Mouse (Mus musculus) heart, postnatal 25 days (tissue): ENCODE data around the gene Kcnk3. TPM values are rescaled to one million over a fixed set of nuclear protein-coding genes. Genes with fewer than 3 reads are reported as not detected.

ENCODE experiments used
- DNase-seq: peaks from one replicate; pipeline ENCODE4 v3.0.0; 2022; ENCODE audit warnings: low spot score
- intact Hi-C: fragments of 180-260 bp; cut with DNase I; formaldehyde crosslinking; loops from one replicate; pipeline ENCODE4 v1.15.1; 2025
- total RNA-seq, 2 experiments: library from RNA; stranded (reverse); gene quantifications; 2 replicates each; pipeline ENCODE4 v1.2.3; 2021

The Kcnk3 gene
- total RNA-seq, 2 experiments from 2014 or later: 250 to 251 TPM

- DNase-seq: no peak
- intact Hi-C loops: no loop called here
Measured at GRCm38 (mm10) chr5:30625379-30625778, 37.4 kb downstream of the Kcnk3 start.

DNA sequence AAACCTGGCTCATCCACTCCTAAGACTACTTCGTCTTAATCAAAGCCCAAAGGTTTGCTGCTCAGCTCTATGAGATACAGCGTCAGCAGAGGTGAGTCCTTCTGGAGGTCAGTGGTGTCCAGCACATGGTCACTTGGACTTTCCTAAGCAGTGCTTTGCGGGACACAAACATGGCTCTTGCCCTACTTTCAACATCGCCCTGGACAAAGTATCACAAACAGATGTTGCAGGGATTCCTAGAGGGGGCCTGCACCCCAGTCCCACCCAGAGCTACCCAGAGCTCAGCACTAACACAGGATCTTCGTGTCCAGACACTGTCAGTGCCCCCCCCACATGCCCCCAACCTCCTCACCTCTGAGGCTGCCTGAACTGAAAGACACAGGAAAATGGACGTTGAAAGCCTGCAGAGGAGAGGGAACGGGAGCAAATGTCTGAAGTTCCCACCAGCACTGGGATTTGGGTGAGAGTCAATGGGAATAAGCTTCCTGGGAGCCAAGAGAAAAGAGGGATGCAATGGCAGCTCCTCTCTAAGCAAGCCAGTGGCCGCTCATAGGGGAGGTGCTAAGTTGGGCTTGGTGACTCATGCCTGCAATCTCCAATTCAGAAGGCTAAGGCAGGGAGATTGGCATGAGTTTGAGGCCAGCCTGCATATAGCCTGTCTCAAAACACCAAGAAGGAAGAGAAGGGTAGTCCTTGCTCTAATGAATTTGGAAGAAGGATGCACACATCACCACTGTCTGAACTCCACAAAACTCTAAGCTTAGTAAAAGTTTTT lies 38.5 kb downstream of the Kcnk3 start:
- intact Hi-C loops: no loop called here

DNA sequence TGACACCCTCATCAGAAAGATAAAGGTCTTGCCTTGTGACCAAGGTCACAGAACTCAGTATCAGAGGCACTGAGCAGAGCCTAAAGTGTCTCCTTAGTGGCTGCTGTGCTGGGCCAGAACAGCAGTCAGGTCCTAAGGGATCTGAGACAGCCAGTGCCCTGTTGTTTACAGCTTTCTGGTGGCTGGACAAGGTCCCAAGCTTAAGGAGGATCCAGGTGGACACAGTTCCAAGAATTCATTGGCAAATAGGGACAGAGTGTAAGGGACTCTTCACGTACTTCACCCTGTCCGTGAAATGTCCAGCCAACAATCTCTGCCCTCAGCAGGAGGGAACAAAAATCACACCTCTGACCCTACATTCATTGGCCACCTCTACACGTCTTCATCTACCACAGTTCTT lies 40.5 kb downstream of the Kcnk3 start:
- intact Hi-C loops: no loop called here
- DNase-seq: no peak

More for the DNA sequence above, 38.5 kb downstream of the Kcnk3 start:
- DNase-seq: no peak

DNA sequence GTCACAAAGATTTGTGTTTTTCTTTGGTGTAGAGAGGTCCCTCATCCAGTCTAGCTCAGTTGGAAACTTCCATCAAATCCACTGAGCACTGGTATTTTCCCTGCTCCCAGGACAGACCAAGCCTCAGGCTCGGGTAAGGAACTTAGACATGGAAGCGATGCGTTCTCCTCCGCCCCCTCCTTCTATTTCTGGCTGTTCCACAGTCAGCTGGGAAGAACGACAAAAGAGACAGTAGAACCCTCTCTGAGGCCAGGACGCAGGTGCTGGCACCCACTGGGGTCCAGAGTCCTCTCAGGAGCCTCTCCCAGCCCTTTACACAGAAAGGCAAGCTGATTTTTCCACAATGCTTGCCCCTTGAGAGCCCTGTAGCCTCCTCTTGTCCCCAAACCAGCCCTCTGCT lies 42.4 kb downstream of the Kcnk3 start:
- intact Hi-C loops: loop anchor here (10.0 kb wide), 1 partner anchor 236 kb away; no protein-coding TSS in a partner anchor

GRCm38 (mm10) chr5:30632134-30632533 lies 44.2 kb downstream of the Kcnk3 start:
- no peak for DNase-seq

More for the DNA sequence above, 42.4 kb downstream of the Kcnk3 start:
- DNase-seq: no peak

DNA sequence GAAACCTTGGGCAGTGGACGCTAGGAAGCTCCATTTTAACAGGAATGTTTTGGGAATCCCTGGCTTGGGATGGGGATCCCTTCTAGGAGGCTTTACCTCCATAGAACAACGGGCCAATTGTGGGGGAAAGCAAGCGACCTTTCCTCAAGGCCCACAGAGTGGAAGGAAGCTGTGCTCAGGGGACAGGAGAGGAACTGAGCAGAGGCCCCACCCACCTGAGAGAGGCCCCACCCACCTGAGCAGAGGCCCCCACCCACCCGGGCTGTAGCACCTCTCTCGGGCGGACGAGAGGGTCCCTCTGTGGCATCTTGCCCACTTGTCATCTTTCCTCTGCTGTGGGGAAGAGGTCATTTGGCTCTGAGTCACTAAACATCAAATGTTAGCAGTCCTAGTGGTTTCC lies 49.0 kb downstream of the Kcnk3 start:
- intact Hi-C loops: loop anchor here (10.0 kb wide), 1 partner anchor 242 kb away; no protein-coding TSS in a partner anchor
- DNase-seq: no peak

More at GRCm38 (mm10) chr5:30632134-30632533, 44.2 kb downstream of the Kcnk3 start:
- intact Hi-C loops: loop anchor here (10.0 kb wide), 1 partner anchor 237 kb away; no protein-coding TSS in a partner anchor

DNA sequence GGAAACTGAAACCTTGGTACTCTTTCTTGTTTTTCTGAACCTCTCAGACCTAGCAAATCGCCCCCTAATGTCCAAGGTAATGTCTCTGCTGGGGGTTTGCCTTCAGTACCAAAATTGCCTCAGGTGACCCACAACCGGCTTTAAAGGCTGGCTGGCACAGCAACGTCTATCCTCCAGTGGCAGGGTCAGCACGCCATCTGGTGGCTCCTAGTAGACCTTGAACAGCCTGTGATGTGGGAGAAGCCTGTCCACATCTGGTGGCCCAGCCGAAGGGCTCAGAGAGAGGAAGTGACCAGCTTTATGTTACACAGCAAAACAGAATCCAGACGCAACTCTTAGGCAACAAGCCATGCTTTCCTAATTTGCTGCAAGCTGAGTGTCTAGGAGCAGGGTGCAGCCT lies 50.1 kb downstream of the Kcnk3 start:
- peak; percentile 57 for DNase-seq
- intact Hi-C loops: loop anchor here (1.0 to 10.0 kb wide), 3 partner anchors 122 to 243 kb away; no protein-coding TSS in a partner anchor

GRCm38 (mm10) chr5:30643477-30644179 lies 55.7 kb downstream of the Kcnk3 start:
- intact Hi-C loops: no loop called here
- no peak for DNase-seq

- intact Hi-C loops: no loop called here
- no peak for DNase-seq
Measured at GRCm38 (mm10) chr5:30646036-30646435, 58.1 kb downstream of the Kcnk3 start.

- DNase-seq: no peak
- intact Hi-C loops: no loop called here
Measured at GRCm38 (mm10) chr5:30647396-30647795, 59.4 kb downstream of the Kcnk3 start.

GRCm38 (mm10) chr5:30647815-30648560 lies 60.0 kb downstream of the Kcnk3 start, which contains the start of gene Slc35f6:
Slc35f6 (plus strand) TSS chr5:30647933.
- intact Hi-C loops: loop anchor here (2.0 kb wide), 1 partner anchor 17 kb away; no protein-coding TSS in a partner anchor
- DNase-seq: peak; percentile 90

DNA sequence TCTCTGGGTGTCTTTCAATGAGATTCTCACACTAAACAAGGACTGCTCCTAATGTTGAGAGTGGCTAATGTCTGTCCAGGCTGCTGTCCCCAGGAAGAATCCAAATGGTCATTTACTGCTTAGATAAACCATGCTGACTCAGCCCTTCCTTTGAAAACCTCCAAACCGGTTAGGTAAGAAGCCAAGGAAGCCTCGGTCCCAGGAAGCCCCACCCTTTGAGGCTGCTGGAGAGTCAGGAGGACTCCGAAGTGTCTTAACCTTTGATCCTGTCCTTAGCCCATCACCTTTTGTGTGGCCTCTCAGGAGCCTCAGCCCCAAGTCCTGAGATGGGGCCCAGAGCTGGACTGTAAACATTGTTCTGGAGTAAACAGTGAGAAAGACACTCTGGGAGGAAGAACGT lies 61.6 kb downstream of the Kcnk3 start:
- DNase-seq: no peak
- intact Hi-C loops: loop anchor here (2.0 kb wide), 1 partner anchor 15 kb away; no protein-coding TSS in a partner anchor

DNA sequence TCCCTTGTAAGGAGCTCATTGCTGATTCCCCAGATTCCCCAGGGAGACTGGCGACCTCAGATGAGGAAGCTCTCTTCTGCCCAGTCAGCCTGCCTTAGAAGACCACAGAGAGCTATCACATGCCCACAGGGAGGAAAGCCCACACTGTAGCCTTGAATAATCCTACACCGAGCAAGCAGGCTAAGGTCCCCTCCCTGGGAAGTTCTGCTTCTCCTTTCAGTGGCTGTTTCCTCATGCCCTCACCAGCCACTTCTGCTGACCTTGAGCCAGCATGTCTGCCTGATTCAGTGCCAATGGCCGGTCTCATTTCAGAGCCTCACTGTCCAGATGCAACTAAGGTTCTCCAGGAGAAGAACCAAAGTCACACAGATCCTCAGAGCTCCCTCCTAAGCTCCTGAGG lies 62.8 kb downstream of the Kcnk3 start:
- peak; percentile 25 for DNase-seq
- intact Hi-C loops: no loop called here

GRCm38 (mm10) chr5:30651554-30651953 lies 63.6 kb downstream of the Kcnk3 start:
- no peak for DNase-seq
- intact Hi-C loops: no loop called here

GRCm38 (mm10) chr5:30653246-30653645 lies 65.3 kb downstream of the Kcnk3 start:
- no peak for DNase-seq
- intact Hi-C loops: no loop called here

GRCm38 (mm10) chr5:30655042-30655441 lies 67.1 kb downstream of the Kcnk3 start:
- no peak for DNase-seq
- intact Hi-C loops: no loop called here

DNA sequence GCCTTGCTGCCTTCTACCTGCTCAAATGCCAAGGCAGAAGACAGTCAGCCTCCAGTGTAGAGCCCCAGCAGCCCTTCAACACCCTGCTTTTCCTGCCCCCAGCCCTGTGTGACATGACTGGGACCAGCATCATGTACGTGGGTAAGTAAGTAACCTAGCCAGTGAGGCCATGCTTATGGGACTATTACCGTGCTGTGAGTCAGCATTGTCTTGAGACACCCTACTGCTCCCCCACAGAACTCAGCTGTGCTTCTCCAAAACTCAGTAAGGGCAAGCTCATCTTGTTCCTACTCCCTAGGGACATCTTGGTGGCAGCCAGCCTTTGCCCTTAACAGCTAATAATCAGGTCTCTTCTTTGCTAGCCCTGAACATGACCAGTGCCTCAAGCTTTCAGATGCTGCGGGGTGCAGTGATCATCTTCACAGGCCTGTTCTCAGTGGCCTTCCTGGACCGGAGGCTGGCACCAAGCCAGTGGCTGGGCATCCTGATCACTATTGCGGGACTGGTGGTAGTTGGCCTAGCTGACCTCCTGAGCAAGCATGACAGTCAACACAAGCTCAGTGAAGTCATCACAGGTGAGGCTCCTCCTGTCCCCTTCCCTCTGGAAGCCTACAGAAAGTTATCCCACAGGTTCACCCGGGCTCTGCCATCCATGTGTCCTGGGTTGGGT lies 67.7 kb downstream of the Kcnk3 start:
- no peak for DNase-seq
- intact Hi-C loops: no loop called here

GRCm38 (mm10) chr5:30659042-30659441 lies 71.1 kb downstream of the Kcnk3 start:
- intact Hi-C loops: no loop called here
- no peak for DNase-seq

DNA sequence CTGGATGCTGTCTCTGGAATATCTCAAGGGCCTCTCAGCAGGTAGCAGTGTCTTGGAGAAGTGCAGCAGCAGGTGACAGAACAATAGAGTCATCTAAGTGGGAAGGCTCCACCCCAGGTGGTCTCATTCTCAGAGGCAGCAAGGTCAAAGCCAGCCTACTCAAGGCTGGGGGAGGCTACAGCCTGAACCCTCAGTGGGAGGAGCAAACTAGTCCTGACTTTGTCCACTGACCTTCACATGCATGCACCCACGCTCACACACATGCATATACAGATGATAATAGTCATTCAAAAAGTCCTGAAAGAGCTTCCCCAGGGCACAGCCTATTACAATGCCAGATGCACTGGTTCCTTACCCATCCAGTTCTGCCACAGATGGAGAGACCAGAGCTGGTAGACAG lies 72.3 kb downstream of the Kcnk3 start:
- DNase-seq: no peak
- intact Hi-C loops: no loop called here

- intact Hi-C loops: no loop called here
Measured at GRCm38 (mm10) chr5:30660813-30661212, 72.8 kb downstream of the Kcnk3 start.

More at GRCm38 (mm10) chr5:30660813-30661212, 72.8 kb downstream of the Kcnk3 start:
- DNase-seq: no peak
